Comparison of ENCODE assay signal across 8 mouse cellular contexts in the genomic region with DNA sequence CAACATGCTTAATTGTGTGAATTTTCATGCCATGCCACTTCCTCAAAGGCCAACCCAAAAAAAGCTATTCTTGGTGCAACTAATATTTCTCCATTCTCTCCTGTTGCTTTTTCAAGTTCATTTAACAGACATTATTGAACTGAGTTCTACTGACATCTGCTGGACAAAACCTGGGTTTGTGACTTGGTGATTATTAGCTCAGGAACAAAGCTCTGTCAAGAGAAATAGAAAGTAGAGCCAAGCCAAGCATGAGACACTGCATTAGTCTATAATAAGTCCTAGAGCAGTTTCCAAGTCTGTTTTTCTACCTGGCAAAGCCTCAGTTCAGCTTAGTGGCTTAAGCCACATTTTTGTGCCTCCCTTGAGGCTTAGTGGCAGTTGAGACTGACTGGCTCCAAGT. TPM values are rescaled to one million over a fixed set of nuclear protein-coding genes. Genes with fewer than 3 reads are reported as not detected.
DNase-seq lines count a peak whose midpoint lies in the region; ATAC-seq and TF ChIP-seq lines count a peak whose summit lies in the region.
"Had no signal": no experiment of that assay in that cellular context is flagged by ENCODE, and none has a peak within 500 bp of the region (broad histone marks: within the 10 kb centered on the region; RNA-seq: fewer than 3 reads in every experiment).

No protein-coding gene starts in this region.

- H3K27me3 ChIP-seq in E14TG2a.4 (ENCODE audit: insufficient read depth, low read length) = no peaks in the 10 kb centered on the region
- peaks cover 4% of the 10 kb centered on the region for H3K27me3 ChIP-seq in Patski
- H3K27me3 ChIP-seq: embryonic facial prominence, embryonic 15.5 days had no signal

- H3K4me1 ChIP-seq in E14TG2a.4 (replicated peaks; ENCODE audit: low read depth, low read length) = no peaks in the 10 kb centered on the region
- H3K4me1 ChIP-seq: embryonic facial prominence, embryonic 15.5 days had no signal

- DNase-seq in kidney, adult 9 months = peak; percentile 70
- DNase-seq in kidney, postnatal 4 days = no peak
- DNase-seq in Patski (ENCODE audit: low read depth, low spot score) = no peak
- DNase-seq in kidney, postnatal 36 days = peak; percentile 38 to 45
- DNase-seq in urinary bladder, postnatal 36 days (ENCODE audit: low spot score in 2 of 2) = no peak
- no peak for DNase-seq in urinary bladder, adult 18-20 months (ENCODE audit: low spot score in 2 of 2)

- peak; percentile 54 for ATAC-seq in Patski

- POLR2A ChIA-PET in Patski (lab: Charles Lee) = no interaction called here

- H3K36me3 ChIP-seq in E14TG2a.4 (ENCODE audit: insufficient read depth, low read length) = no peaks in the 10 kb centered on the region
- H3K36me3 ChIP-seq: embryonic facial prominence, embryonic 15.5 days had no signal

- CTCF ChIA-PET in Patski (lab: Charles Lee) = interaction anchor here (1.0 to 2.3 kb wide), 6 partner anchors 10 to 97 kb away, joined by 3 to 16 read pairs (median 4); no protein-coding TSS in a partner anchor

- in situ Hi-C loops in Patski (cut with MboI; ENCODE audit: low pct_unique_long_range_greater_than_20kb) = loop anchor here (5.0 kb wide), 1 partner anchor 95 kb away; no protein-coding TSS in a partner anchor

- no peaks in the 10 kb centered on the region for H3K9me3 ChIP-seq in E14TG2a.4 (ENCODE audit: low read length)
- H3K9me3 ChIP-seq: embryonic facial prominence, embryonic 15.5 days had no signal

- TF ChIP-seq CTCF in E14TG2a.4 (conservative IDR thresholded peaks at IDR 0.05; ENCODE audit: low read length) (peak; percentile 18), Patski (IDR thresholded peaks at IDR 0.05) (peak; percentile 51)

- H3K4me3 ChIP-seq in E14TG2a.4 (replicated peaks; ENCODE audit: low read length) = no peak overlapping the region
- H3K4me3 ChIP-seq: embryonic facial prominence, embryonic 15.5 days had no signal

RNA-seq across cellular contexts. Expression of gene Lancl1, which starts 45.9 kb away (rescaled TPM):
- polyA plus RNA-seq in Patski (2021) = 42.3 TPM

RNA-seq across cellular contexts. Expression of gene Myl1, which starts 47.6 kb away (rescaled TPM):
- not detected for polyA plus RNA-seq in Patski (2021)

Comparison
In these comparisons a context has a peak if more than half of its experiments do, and no peak if none do; other contexts are left out.
1. DNase-seq: peak in kidney, adult 9 months (single experiment) and kidney, postnatal 36 days (2 of 2); none in kidney, postnatal 4 days (0 of 2), Patski (single experiment), urinary bladder, postnatal 36 days (0 of 2) and urinary bladder, adult 18-20 months (0 of 2).